Mouse (Mus musculus) heart, postnatal 0 days (tissue): ENCODE measurements around the gene Ezh1.

Experiments used
- CTCF ChIP-seq: IDR thresholded peaks from 2 replicates; pipeline ENCODE4 v1.5.1; 2016; ENCODE audit warnings: antibody characterized with exemption, control low read depth, low read depth
- EP300 ChIP-seq: IDR thresholded peaks from 2 replicates; pipeline ENCODE4 v1.6.1; 2016; ENCODE audit warnings: antibody characterized with exemption, low read depth

DNA sequence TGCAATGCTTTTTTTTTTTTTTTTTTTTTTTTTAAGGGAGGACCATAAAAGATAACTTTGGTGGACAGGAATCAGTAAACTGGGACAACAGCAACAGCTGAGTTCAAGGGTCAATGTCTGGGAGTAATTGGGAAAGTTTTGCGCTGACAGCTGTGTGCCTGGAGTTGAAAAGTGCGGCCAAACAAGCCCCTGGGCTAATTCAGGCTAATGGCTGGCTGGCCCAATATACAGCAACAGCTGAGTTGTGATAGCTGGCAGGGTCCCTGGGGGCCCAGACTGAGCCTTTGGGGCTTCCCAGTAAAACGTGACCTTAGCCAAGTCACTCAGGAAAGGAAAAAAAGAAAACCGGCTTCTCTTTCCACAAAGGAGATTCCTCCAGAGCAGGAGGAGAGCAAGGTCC, 18.8 kb upstream of the Ezh1 start:
- TF ChIP-seq CTCF (no peak), EP300 (no peak)
